Mouse (Mus musculus) cerebellum, postnatal 14 days (tissue): ENCODE results near the gene Atp8a2.
"Not testable (repeated sequence)": the region's sequence is repeated elsewhere in the genome, so short reads cannot be mapped to it uniquely, and the experiment has no call there.

Source experiments
- DNase-seq, 2 experiments: peaks; one replicate each; pipeline ENCODE4 v3.0.0; 2021; ENCODE audit warnings: mixed read lengths in 2 of 2

Gene Atp8a2

GRCm38 (mm10) chr14:59638906-59639703 lies 557.9 kb downstream of the Atp8a2 start:
- DNase-seq: no peak

GRCm38 (mm10) chr14:59633988-59634387 lies 563.0 kb downstream of the Atp8a2 start:
- no peak for DNase-seq

GRCm38 (mm10) chr14:59633295-59633898 lies 563.6 kb downstream of the Atp8a2 start:
- no peak for DNase-seq

GRCm38 (mm10) chr14:59632067-59632466 lies 564.9 kb downstream of the Atp8a2 start:
- DNase-seq: no peak

GRCm38 (mm10) chr14:59630096-59630495 lies 566.9 kb downstream of the Atp8a2 start:
- DNase-seq: no peak

GRCm38 (mm10) chr14:59629308-59629707 lies 567.7 kb downstream of the Atp8a2 start:
- DNase-seq: peak in 1 of 2 experiments; percentile 24

- no peak for DNase-seq
These were observed 569.2 kb downstream of the Atp8a2 start for GRCm38 (mm10) chr14:59627823-59628222.

GRCm38 (mm10) chr14:59627142-59627680 lies 569.8 kb downstream of the Atp8a2 start:
- DNase-seq: no peak

- peak in 1 of 2 experiments; percentile 24 for DNase-seq
These were observed 570.3 kb downstream of the Atp8a2 start for GRCm38 (mm10) chr14:59626711-59627110.

GRCm38 (mm10) chr14:59625806-59626364 lies 571.1 kb downstream of the Atp8a2 start:
- DNase-seq: peak; percentile 48 to 57

- peak; percentile 72 to 77 for DNase-seq
These were observed 571.7 kb downstream of the Atp8a2 start, which contains the start of gene Shisa2 for GRCm38 (mm10) chr14:59625158-59625805. Shisa2 (plus strand) TSS chr14:59625308.

GRCm38 (mm10) chr14:59624326-59624885 lies 572.6 kb downstream of the Atp8a2 start:
- DNase-seq: no peak

- DNase-seq: no peak
These were observed 580.2 kb downstream of the Atp8a2 start for GRCm38 (mm10) chr14:59616802-59617201.

GRCm38 (mm10) chr14:59614149-59614548 lies 582.8 kb downstream of the Atp8a2 start:
- DNase-seq: not testable (repeated sequence)

GRCm38 (mm10) chr14:59612920-59613625 lies 583.9 kb downstream of the Atp8a2 start:
- peak; percentile 82 to 90 for DNase-seq

GRCm38 (mm10) chr14:59607021-59607420 lies 590.0 kb downstream of the Atp8a2 start:
- DNase-seq: no peak

GRCm38 (mm10) chr14:59605671-59606353 lies 591.2 kb downstream of the Atp8a2 start:
- DNase-seq: peak; percentile 84 to 89

GRCm38 (mm10) chr14:59604002-59604645 lies 592.9 kb downstream of the Atp8a2 start:
- peak; percentile 27 to 35 for DNase-seq

GRCm38 (mm10) chr14:59598260-59598627 lies 598.7 kb downstream of the Atp8a2 start:
- no peak for DNase-seq

GRCm38 (mm10) chr14:59597398-59598259 lies 599.4 kb downstream of the Atp8a2 start, which contains the start of gene Cdadc1:
Cdadc1 (minus strand) TSS chr14:59597959.
- DNase-seq: peak; percentile 99
